Mouse (Mus musculus): Measurements from ENCODE around the gene Lgmn. TPM values are rescaled to one million over a fixed set of nuclear protein-coding genes. Genes with fewer than 3 reads are reported as not detected.

Lgmn gene
- polyA plus RNA-seq, 1 experiment from 2014 or later: 42.8 TPM

DNA sequence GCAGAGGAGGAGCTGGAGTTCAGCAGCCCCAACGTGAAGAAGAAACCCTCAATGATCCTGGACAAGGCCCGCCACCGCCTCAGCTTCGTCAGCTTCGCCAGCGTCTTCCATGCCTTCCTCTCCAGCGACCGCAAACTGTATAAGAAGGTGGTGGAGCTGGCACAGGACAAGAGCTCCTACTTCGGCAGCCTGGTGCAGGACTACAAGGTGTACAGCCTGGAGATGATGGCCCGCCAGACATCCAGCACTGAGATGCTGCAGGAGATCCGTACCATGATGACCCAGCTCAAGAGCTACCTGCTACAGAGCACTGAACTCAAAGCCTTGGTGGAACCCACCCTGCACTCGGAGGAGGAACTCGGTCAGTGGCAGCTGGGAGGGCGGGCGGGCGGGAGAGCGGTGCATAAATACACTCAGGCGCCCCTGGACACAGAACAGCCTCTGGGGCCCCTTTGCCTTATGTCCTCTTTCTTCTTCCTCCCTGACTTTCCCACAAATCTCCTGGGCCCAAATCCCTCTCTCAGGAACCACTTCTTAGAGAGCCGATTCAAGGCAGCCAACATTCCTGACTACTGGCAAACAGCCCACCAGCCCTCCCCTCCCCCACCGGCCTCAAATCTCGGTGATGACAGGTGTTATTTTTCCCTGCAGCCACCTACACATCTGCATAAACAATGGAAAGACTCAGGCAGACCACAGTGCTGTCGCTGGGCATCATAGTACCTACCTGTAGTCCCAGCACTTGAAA lies 70.0 kb downstream of the Lgmn start:
- Histone ChIP-seq H3K4me1 (peaks cover 6% of the 10 kb centered on the region), H3K4me3 (no peak overlapping the region), H3K36me3 (replicated peaks) (no peaks in the 10 kb centered on the region), H3K9me3 (no peaks in the 10 kb centered on the region), H3K27ac (no peak overlapping the region), H3K27me3 (ENCODE audit: poor library complexity, severe bottlenecking) (no peaks in the 10 kb centered on the region)
- no peak for DNase-seq (ENCODE audit: extremely low spot score, low spot score)
- WGBS: 85% methylated on average over 22 of the region's 22 CpGs

DNA sequence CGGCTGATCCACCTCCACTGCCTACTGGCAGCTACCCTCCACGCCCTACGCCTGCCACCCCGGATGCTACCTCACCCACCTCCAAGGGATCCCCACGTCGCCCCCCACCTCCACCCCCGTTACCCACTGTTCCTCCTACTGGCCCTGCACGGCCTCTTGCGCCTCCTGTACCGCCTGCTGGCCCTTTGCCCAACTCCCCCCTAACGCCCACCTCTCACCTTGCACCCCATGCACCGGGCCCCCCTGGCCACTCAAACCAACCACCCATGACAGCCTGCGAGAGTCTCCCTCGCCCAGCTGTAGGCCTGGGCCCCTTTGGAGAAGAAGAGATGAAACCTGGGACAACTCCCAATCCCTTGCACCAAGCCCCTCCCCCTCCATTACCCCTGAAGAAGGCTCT lies 71.1 kb downstream of the Lgmn start:
- Histone ChIP-seq H3K9me3 (no peaks in the 10 kb centered on the region), H3K27me3 (ENCODE audit: poor library complexity, severe bottlenecking) (no peaks in the 10 kb centered on the region), H3K36me3 (replicated peaks) (no peaks in the 10 kb centered on the region), H3K4me1 (peaks cover 6% of the 10 kb centered on the region), H3K4me3 (no peak overlapping the region), H3K27ac (no peak overlapping the region)
- DNase-seq (ENCODE audit: extremely low spot score, low spot score): no peak
- WGBS: 92% methylated on average over 14 of the region's 14 CpGs

DNA sequence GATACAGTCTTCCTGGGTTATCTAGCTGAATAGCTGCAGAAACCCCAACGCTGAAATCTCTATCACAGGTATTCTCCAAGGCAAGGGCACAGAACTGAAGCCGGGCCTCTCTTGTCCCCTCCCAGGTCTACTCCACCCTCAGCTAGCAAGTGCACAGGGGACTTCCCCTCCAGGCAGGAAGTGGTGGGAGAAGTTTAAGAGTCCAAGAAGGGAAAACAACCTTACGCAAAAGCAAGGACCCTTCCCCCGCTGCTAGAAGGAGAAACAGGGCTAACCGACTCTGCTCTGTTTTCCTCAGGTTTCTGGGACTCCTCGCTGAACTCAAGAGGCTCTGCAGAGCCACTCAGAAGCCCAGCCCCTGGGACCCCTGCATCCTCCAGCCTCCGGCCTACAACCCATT lies 71.5 kb downstream of the Lgmn start:
- 80% methylated on average over 7 of the region's 7 CpGs for WGBS
- Histone ChIP-seq H3K27ac (no peak overlapping the region), H3K9me3 (no peaks in the 10 kb centered on the region), H3K4me1 (peaks cover 6% of the 10 kb centered on the region), H3K36me3 (replicated peaks) (no peaks in the 10 kb centered on the region), H3K27me3 (ENCODE audit: poor library complexity, severe bottlenecking) (no peaks in the 10 kb centered on the region), H3K4me3 (no peak overlapping the region)
- DNase-seq (ENCODE audit: extremely low spot score, low spot score): no peak

DNA sequence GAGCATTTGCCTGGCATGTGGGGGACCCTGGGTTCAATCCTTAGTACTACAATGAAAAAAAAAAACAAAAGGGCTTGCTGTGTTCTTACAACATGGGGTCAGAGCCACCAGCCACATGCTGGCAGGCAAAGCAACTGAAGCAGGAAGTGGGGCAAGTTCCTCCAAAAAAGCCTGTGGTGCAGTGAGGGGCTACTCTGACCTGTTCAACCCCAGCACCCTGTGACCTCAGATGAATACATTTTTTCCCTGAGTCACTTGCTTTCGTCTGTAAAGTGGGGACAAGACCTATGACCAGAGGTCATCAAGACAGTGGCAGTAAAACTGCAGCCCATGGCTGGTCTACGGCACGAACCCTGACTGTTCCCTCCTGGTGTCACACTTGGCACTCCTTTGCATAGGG lies 72.5 kb downstream of the Lgmn start:
- Histone ChIP-seq H3K27ac (no peak overlapping the region), H3K27me3 (ENCODE audit: poor library complexity, severe bottlenecking) (no peaks in the 10 kb centered on the region), H3K36me3 (replicated peaks) (no peaks in the 10 kb centered on the region), H3K9me3 (no peaks in the 10 kb centered on the region), H3K4me3 (no peak overlapping the region), H3K4me1 (peaks cover 6% of the 10 kb centered on the region)
- DNase-seq (ENCODE audit: extremely low spot score, low spot score): no peak
- 87% methylated on average over 3 of the region's 3 CpGs for WGBS

DNA sequence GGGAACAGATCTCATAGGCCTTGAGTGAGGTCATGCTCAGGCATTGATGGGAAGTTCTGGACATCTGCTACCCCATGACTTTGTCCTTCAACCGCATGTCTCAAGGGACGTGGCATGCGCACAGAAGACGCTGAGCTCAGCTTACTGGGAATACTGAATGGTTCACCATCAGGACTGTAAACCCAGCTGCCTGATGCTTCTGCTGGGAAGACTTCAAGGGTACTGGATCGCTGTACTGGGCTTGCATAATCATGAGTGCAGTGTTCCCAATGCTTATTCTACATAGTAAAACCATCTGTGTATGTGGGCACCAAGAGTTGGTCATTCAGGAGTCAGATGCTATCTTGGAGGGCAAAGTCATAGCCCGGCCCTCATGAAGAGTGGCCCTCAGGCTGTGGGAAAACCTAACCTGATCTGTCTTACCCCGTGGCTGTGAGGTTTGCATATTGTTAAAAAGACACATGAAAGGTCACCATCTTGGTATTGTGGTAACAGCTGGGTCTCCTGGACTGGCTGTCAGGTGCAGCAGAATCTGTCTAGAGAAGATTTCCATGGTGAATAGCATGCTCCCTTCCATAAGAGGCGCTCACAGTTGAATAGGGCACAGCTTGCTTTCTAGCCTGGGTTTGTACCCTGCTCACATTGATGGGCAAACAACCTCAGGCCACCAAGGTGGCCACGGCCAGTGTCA lies 73.3 kb downstream of the Lgmn start:
- no peak for DNase-seq (ENCODE audit: extremely low spot score, low spot score)
- no peak overlapping the region for H3K4me3 ChIP-seq
- no peaks in the 10 kb centered on the region for H3K27me3 ChIP-seq (ENCODE audit: poor library complexity, severe bottlenecking)
- H3K27ac ChIP-seq: no peak overlapping the region
- WGBS: 96% methylated on average over 9 of the region's 9 CpGs
- H3K9me3 ChIP-seq: no peaks in the 10 kb centered on the region
- peaks cover 6% of the 10 kb centered on the region for H3K4me1 ChIP-seq
- H3K36me3 ChIP-seq (replicated peaks): no peaks in the 10 kb centered on the region

DNA sequence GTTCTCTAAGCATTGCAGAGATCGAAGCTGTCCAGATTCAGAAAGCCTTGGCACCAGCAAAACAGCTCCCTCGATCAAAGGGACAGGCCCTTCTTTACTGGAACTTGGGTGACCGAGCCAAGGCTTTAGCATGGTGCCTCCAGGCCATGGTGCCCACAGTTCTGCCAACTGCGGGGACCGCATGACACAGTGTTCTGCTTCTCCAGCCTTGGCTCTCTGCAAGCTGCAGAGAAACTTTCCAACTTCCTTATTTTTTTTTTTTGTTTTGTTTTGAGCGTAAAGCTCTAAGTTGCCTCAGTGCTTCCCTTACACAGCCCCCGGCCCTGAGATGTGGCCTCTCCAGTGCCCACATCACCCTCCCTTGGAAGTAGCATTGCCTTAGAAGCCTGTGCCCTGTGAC lies 74.6 kb downstream of the Lgmn start:
- Histone ChIP-seq H3K27me3 (ENCODE audit: poor library complexity, severe bottlenecking) (no peaks in the 10 kb centered on the region), H3K9me3 (no peaks in the 10 kb centered on the region), H3K4me3 (no peak overlapping the region), H3K36me3 (replicated peaks) (no peaks in the 10 kb centered on the region), H3K27ac (no peak overlapping the region), H3K4me1 (peaks cover 6% of the 10 kb centered on the region)
- DNase-seq (ENCODE audit: extremely low spot score, low spot score): no peak
- 92% methylated on average over 7 of the region's 7 CpGs for WGBS

DNA sequence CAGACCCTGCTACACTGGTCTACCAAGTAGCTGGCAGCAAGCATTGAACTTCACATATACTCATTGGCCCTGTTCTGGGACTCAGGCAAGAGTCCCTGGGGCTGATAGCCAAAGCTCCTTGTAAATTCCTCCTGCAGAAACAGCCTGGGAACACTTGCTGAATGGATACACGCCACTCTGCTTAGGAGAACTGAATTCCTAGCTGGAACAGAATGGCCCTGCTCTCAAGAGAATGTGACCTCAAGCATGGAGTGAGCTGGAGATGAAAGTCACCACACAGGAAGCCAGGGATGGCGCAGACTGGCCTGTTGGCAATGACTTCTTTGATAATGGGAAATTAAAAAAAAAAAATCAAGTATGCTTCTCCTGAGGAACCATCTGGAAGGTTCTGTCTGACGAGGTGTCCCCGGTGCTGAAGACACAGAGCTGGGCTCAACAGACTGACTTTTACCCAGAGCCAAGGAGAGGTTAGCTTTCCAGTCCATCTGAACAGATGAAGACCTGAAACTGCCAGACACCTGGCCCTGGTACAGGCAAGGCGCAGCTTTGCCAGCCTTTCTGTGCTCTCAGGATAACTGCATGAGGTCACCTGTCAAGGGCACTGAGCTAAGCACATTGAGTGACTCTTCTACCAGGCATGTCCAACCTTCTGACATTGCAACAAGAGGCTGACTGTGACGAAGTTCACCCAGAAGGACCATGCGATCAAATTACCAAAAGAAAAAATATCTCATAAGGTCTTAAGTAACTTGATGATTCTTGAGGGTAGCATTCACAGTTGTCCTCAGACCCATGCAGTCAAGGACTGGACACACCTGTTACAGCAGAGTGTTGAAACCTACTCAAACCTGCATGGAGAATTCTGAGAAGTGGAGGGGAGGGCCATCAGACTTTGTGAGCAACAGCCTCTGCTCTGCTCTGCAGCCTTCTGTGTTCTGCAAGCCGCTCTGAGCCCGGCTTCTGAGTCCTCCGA lies 78.1 kb downstream of the Lgmn start:
- no peak overlapping the region for H3K27ac ChIP-seq
- DNase-seq (ENCODE audit: extremely low spot score, low spot score): no peak
- no peaks in the 10 kb centered on the region for H3K27me3 ChIP-seq (ENCODE audit: poor library complexity, severe bottlenecking)
- WGBS: 87% methylated on average over 10 of the region's 10 CpGs
- no peaks in the 10 kb centered on the region for H3K4me1 ChIP-seq
- H3K36me3 ChIP-seq (replicated peaks): no peaks in the 10 kb centered on the region
- H3K4me3 ChIP-seq: no peak overlapping the region
- H3K9me3 ChIP-seq: no peaks in the 10 kb centered on the region

DNA sequence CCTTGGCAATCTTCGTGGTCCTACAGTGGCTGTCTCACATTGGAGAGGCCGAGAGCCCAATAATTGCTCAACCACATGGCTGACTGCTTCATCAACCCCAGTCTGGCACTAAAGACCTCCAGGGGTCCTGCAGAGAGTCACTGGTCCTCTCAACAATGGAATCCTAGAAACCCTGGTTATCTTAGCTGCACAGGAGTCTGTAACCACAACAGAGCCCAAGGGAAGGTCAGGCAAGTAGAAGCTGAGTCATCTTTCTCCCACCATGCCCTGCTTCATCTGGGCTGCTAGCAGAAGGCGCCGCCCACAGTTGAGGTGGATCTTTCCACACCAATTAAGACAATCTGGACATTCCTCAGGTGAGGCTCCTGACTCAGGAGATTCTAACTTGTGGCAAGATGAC lies 80.2 kb downstream of the Lgmn start:
- WGBS: 94% methylated on average over 4 of the region's 4 CpGs
- H3K36me3 ChIP-seq (replicated peaks): no peaks in the 10 kb centered on the region
- no peaks in the 10 kb centered on the region for H3K4me1 ChIP-seq
- no peak overlapping the region for H3K27ac ChIP-seq
- no peaks in the 10 kb centered on the region for H3K9me3 ChIP-seq
- H3K27me3 ChIP-seq (ENCODE audit: poor library complexity, severe bottlenecking): no peaks in the 10 kb centered on the region
- no peak overlapping the region for H3K4me3 ChIP-seq
- no peak for DNase-seq (ENCODE audit: extremely low spot score, low spot score)

DNA sequence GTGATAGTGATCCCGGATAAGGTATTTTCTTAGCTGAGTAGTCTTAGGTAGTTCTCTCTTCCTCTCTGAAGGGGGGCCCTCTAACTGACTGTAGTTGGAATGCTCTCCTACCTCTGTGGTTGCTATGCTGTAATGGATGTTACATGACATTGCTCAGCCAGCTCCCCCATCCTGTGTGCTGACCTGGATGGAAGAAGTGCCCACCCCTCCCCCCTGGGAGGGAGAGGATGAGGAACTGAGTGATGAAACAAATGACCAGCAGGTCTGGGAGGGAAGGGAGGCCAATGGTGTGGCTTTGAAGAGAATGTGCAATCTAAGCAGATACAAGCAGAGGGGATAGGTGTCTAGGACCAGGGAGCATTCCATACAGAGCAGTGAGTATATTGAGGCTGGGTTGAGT lies 82.8 kb downstream of the Lgmn start:
- no peak for DNase-seq (ENCODE audit: extremely low spot score, low spot score)
- no peaks in the 10 kb centered on the region for H3K4me1 ChIP-seq
- no peaks in the 10 kb centered on the region for H3K27me3 ChIP-seq (ENCODE audit: poor library complexity, severe bottlenecking)
- 95% methylated on average over 1 of the region's 1 CpGs for WGBS
- H3K27ac ChIP-seq: no peak overlapping the region
- H3K36me3 ChIP-seq (replicated peaks): no peaks in the 10 kb centered on the region
- no peaks in the 10 kb centered on the region for H3K9me3 ChIP-seq
- H3K4me3 ChIP-seq: no peak overlapping the region

DNA sequence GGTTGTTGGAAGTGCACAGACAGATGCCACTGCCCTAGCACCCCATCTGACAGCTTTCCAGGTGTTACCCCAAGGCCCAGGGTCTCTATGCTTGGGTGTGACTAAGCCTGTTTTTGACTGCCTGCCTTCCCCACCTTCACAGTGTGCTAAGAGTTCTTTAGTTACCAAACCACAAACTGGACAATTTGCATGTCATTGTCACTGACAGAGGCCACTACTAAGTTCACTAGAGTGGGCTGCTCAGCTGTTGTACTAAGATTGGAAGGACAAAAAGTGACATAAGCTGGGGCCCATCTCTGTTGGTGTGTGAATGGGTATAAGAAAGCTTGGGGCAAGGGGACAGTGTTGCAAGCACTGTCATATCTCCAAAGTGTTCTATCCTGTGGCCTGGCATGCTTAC lies 83.8 kb downstream of the Lgmn start:
- no peak overlapping the region for H3K4me3 ChIP-seq
- H3K27me3 ChIP-seq (ENCODE audit: poor library complexity, severe bottlenecking): no peaks in the 10 kb centered on the region

DNA sequence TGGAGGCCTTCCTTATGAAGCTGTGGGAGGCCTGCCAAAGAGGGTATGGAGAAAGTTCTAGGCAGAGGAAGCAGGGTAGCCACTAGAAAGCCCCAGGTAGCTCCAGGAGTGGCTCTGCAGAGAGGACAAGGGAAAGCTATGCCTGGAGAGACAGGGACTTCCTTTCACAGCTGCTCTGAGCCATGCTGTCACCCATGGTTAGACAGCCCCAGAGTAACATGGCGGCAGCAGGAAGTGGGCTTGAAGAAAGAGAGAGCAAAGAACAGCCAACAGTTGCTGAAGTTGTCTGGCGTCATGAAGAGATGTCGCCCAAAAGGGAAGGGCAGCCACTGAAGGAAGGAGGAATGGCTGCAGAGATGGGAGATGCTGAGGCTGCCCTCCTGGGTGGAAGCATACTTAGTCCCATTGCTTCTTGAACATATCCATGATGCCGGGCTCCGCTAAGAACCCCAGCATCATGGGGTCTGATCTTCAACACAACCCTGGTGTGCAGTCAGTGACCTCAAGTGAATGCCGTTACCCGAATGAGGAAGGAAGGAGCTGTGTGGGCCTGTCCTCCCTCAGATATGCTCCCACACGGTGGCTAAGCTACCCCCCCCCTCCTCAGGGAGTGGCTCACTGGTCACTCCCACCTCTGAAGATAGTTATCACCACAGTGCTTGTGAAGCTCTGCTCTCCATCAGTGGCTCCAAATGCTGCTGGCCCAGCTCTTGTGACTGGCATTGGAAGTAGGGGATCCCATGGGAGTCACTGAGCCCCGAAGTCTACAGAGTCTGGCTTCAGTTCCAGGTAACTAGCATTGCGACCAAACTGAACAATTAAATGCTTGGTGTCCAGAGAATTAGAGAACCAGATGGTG lies 85.3 kb downstream of the Lgmn start:
- no peak overlapping the region for H3K4me3 ChIP-seq
- WGBS: 90% methylated on average over 10 of the region's 10 CpGs
- no peaks in the 10 kb centered on the region for H3K36me3 ChIP-seq (replicated peaks)
- no peak for DNase-seq (ENCODE audit: extremely low spot score, low spot score)
- no peak overlapping the region for H3K27ac ChIP-seq
- H3K9me3 ChIP-seq: no peaks in the 10 kb centered on the region
- H3K4me1 ChIP-seq: no peaks in the 10 kb centered on the region
- no peaks in the 10 kb centered on the region for H3K27me3 ChIP-seq (ENCODE audit: poor library complexity, severe bottlenecking)

More for the DNA sequence above, 83.8 kb downstream of the Lgmn start:
- H3K27ac ChIP-seq: no peak overlapping the region
- no peak for DNase-seq (ENCODE audit: extremely low spot score, low spot score)
- H3K4me1 ChIP-seq: no peaks in the 10 kb centered on the region
- H3K36me3 ChIP-seq (replicated peaks): no peaks in the 10 kb centered on the region
- H3K9me3 ChIP-seq: no peaks in the 10 kb centered on the region

DNA sequence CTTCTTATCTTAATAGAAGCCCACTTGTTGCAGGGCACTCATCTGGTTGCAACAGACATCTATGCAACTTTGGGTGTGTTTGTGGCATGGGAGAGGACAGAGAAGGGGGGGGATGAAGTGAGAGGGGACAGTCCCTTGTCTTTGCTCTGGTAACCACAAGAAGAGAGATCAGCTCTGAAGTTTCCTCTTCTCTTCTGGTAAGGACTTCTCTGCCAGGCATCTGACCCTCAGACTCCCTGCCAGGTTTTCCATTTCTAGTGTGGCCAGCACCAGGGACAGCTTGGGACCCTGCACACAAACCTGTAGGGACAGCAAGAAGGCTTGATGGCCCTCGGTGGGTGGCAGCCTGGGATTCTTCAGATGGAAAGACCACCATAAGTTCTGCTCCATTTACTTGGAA lies 88.6 kb downstream of the Lgmn start:
- WGBS: 83% methylated on average over 1 of the region's 1 CpGs
- H3K4me3 ChIP-seq: no peak overlapping the region

More for the DNA sequence above, 88.6 kb downstream of the Lgmn start:
- Histone ChIP-seq H3K36me3 (replicated peaks) (no peaks in the 10 kb centered on the region), H3K27me3 (ENCODE audit: poor library complexity, severe bottlenecking) (no peaks in the 10 kb centered on the region), H3K9me3 (no peaks in the 10 kb centered on the region), H3K4me1 (no peaks in the 10 kb centered on the region), H3K27ac (no peak overlapping the region)
- no peak for DNase-seq (ENCODE audit: extremely low spot score, low spot score)

Measured in forebrain, embryonic 10.5 days (tissue).